Mouse (Mus musculus): ENCODE measurements around the gene Cd320. TPM values are rescaled to one million over a fixed set of nuclear protein-coding genes. Genes with fewer than 3 reads are reported as not detected.
A peak's percentile ranks its signal among the peaks of the same experiment; 100 is the strongest.
"Not testable (repeated sequence)": the region's sequence is repeated elsewhere in the genome, so short reads cannot be mapped to it uniquely, and the experiment has no call there.

Gene Cd320
- total RNA-seq, 2 experiments from 2014 or later, result 11.4 to 19.6 TPM

- ATAC-seq (replicated peaks; ENCODE audit: low FRiP score, low TSS enrichment, poor library complexity, severe bottlenecking), result peak; percentile 89
These were observed 18.6 kb upstream of the Cd320 start, which contains the start of the genes Rps28 and Ndufa7 for GRCm38 (mm10) chr17:33824084-33824996. Rps28 (minus strand) TSS chr17:33824562. Ndufa7 (plus strand) TSS chr17:33824572.

GRCm38 (mm10) chr17:33824997-33825330 lies 17.9 kb upstream of the Cd320 start:
- not testable (repeated sequence) for ATAC-seq (replicated peaks; ENCODE audit: low FRiP score, low TSS enrichment, poor library complexity, severe bottlenecking)

- ATAC-seq (replicated peaks; ENCODE audit: low FRiP score, low TSS enrichment, poor library complexity, severe bottlenecking), result no peak
These were observed 17.4 kb upstream of the Cd320 start for GRCm38 (mm10) chr17:33825462-33825861.

GRCm38 (mm10) chr17:33826850-33827249 lies 16.0 kb upstream of the Cd320 start:
- peak; percentile 54 for ATAC-seq (replicated peaks; ENCODE audit: low FRiP score, low TSS enrichment, poor library complexity, severe bottlenecking)

GRCm38 (mm10) chr17:33828892-33829291 lies 14.0 kb upstream of the Cd320 start:
- no peak for ATAC-seq (replicated peaks; ENCODE audit: low FRiP score, low TSS enrichment, poor library complexity, severe bottlenecking)

- no peak for ATAC-seq (replicated peaks; ENCODE audit: low FRiP score, low TSS enrichment, poor library complexity, severe bottlenecking)
These were observed 13.3 kb upstream of the Cd320 start for GRCm38 (mm10) chr17:33829561-33829960.

- no peak for ATAC-seq (replicated peaks; ENCODE audit: low FRiP score, low TSS enrichment, poor library complexity, severe bottlenecking)
These were observed 1.3 kb downstream of the Cd320 start for GRCm38 (mm10) chr17:33844196-33844595.

GRCm38 (mm10) chr17:33848139-33848538 lies 5.2 kb downstream of the Cd320 start:
- no peak for ATAC-seq (replicated peaks; ENCODE audit: low FRiP score, low TSS enrichment, poor library complexity, severe bottlenecking)

- ATAC-seq (replicated peaks; ENCODE audit: low FRiP score, low TSS enrichment, poor library complexity, severe bottlenecking), result no peak
These were observed 8.4 kb downstream of the Cd320 start for GRCm38 (mm10) chr17:33851331-33851730.

GRCm38 (mm10) chr17:33857816-33858215 lies 14.9 kb downstream of the Cd320 start:
- ATAC-seq (replicated peaks; ENCODE audit: low FRiP score, low TSS enrichment, poor library complexity, severe bottlenecking), result no peak

GRCm38 (mm10) chr17:33865330-33866030 lies 22.6 kb downstream of the Cd320 start:
- ATAC-seq (replicated peaks; ENCODE audit: low FRiP score, low TSS enrichment, poor library complexity, severe bottlenecking), result peak; percentile 95

- ATAC-seq (replicated peaks; ENCODE audit: low FRiP score, low TSS enrichment, poor library complexity, severe bottlenecking), result not testable (repeated sequence)
These were observed 30.6 kb downstream of the Cd320 start, which contains the start of gene Gm7029 for GRCm38 (mm10) chr17:33873537-33873936. Gm7029 (plus strand) TSS chr17:33873837.

- no peak for ATAC-seq (replicated peaks; ENCODE audit: low FRiP score, low TSS enrichment, poor library complexity, severe bottlenecking)
These were observed 31.5 kb downstream of the Cd320 start for GRCm38 (mm10) chr17:33874411-33874810.

GRCm38 (mm10) chr17:33875797-33876196 lies 32.9 kb downstream of the Cd320 start:
- ATAC-seq (replicated peaks; ENCODE audit: low FRiP score, low TSS enrichment, poor library complexity, severe bottlenecking), result 0 out of 2 replicates have a peak, but pooled peaks have one; percentile 55

GRCm38 (mm10) chr17:33884320-33884719 lies 41.4 kb downstream of the Cd320 start:
- ATAC-seq (replicated peaks; ENCODE audit: low FRiP score, low TSS enrichment, poor library complexity, severe bottlenecking), result not testable (repeated sequence)

GRCm38 (mm10) chr17:33887802-33888201 lies 44.9 kb downstream of the Cd320 start:
- ATAC-seq (replicated peaks; ENCODE audit: low FRiP score, low TSS enrichment, poor library complexity, severe bottlenecking), result not testable (repeated sequence)

GRCm38 (mm10) chr17:33888230-33888629 lies 45.3 kb downstream of the Cd320 start:
- not testable (repeated sequence) for ATAC-seq (replicated peaks; ENCODE audit: low FRiP score, low TSS enrichment, poor library complexity, severe bottlenecking)

- ATAC-seq (replicated peaks; ENCODE audit: low FRiP score, low TSS enrichment, poor library complexity, severe bottlenecking), result not testable (repeated sequence)
These were observed 47.1 kb downstream of the Cd320 start for GRCm38 (mm10) chr17:33889941-33890532.

GRCm38 (mm10) chr17:33890533-33891059 lies 47.7 kb downstream of the Cd320 start, which contains the start of gene Kifc1:
Kifc1 (minus strand) TSS chr17:33890661.
- peak; percentile 98 for ATAC-seq (replicated peaks; ENCODE audit: low FRiP score, low TSS enrichment, poor library complexity, severe bottlenecking)

GRCm38 (mm10) chr17:33891357-33891756 lies 48.5 kb downstream of the Cd320 start:
- ATAC-seq (replicated peaks; ENCODE audit: low FRiP score, low TSS enrichment, poor library complexity, severe bottlenecking), result no peak
